Mouse (Mus musculus) CD4-positive helper T cell, adult 2 months (primary cell): ENCODE data around the gene Cdk19.
"Not testable (repeated sequence)": the region's sequence is repeated elsewhere in the genome, so short reads cannot be mapped to it uniquely, and the experiment has no call there.

ENCODE experiments used
- DNase-seq: peaks from one replicate; pipeline ENCODE4 v3.0.0-alpha.2; 2012; ENCODE audit warnings: low read depth, missing footprints, low spot score

The Cdk19 gene

GRCm38 (mm10) chr10:40521579-40521978, 182.2 kb downstream of the Cdk19 start:
- no peak for DNase-seq

- no peak for DNase-seq
Measured at GRCm38 (mm10) chr10:40523312-40523975, 184.1 kb downstream of the Cdk19 start.

GRCm38 (mm10) chr10:40524032-40524806, 184.9 kb downstream of the Cdk19 start:
- no peak for DNase-seq

- DNase-seq: peak; percentile 77
Measured at GRCm38 (mm10) chr10:40524991-40525390, 185.6 kb downstream of the Cdk19 start.

- no peak for DNase-seq
Measured at GRCm38 (mm10) chr10:40525616-40526155, 186.3 kb downstream of the Cdk19 start.

- no peak for DNase-seq
Measured at GRCm38 (mm10) chr10:40526301-40526761, 187.0 kb downstream of the Cdk19 start.

- DNase-seq: no peak
Measured at GRCm38 (mm10) chr10:40526986-40527385, 187.6 kb downstream of the Cdk19 start.

- peak; percentile 63 for DNase-seq
Measured at GRCm38 (mm10) chr10:40527573-40527972, 188.2 kb downstream of the Cdk19 start.

GRCm38 (mm10) chr10:40528668-40529067, 189.3 kb downstream of the Cdk19 start:
- DNase-seq: no peak

GRCm38 (mm10) chr10:40529617-40530016, 190.3 kb downstream of the Cdk19 start:
- DNase-seq: peak; percentile 68

GRCm38 (mm10) chr10:40530661-40531060, 191.3 kb downstream of the Cdk19 start:
- DNase-seq: no peak

- not testable (repeated sequence) for DNase-seq
Measured at GRCm38 (mm10) chr10:40532586-40532985, 193.2 kb downstream of the Cdk19 start.
